Mouse (Mus musculus) heart, embryonic 15.5 days (tissue): ENCODE results near the gene Gemin5. TPM values are rescaled to one million over a fixed set of nuclear protein-coding genes. Genes with fewer than 3 reads are reported as not detected.
"Not testable (repeated sequence)": the region's sequence is repeated elsewhere in the genome, so short reads cannot be mapped to it uniquely, and the experiment has no call there.

Source experiments
- ATAC-seq: fragments of 200-750 bp; cut with Nextera tagmentation; replicated peaks from 2 replicates; pipeline ENCODE4 v1.8.0; 2017; ENCODE audit warnings: low read depth, moderate TSS enrichment; ENCODE audit not compliant: insufficient number of reproducible peaks, insufficient read depth, low FRiP score
- H3K27ac ChIP-seq: fragments of 300-500 bp; sonication (generic); 2 replicates; pipeline ENCODE4 v1.5.1; 2015; ENCODE audit warnings: mild to moderate bottlenecking, inconsistent platforms
- H3K27me3 ChIP-seq: fragments of 300-500 bp; sonication (generic); 2 replicates; pipeline ENCODE4 v1.6.1; 2015; ENCODE audit warnings: inconsistent platforms
- H3K36me3 ChIP-seq: fragments of 300-500 bp; sonication (generic); 2 replicates; pipeline ENCODE4 v1.6.1; 2015; ENCODE audit warnings: mild to moderate bottlenecking, inconsistent platforms
- H3K4me1 ChIP-seq: fragments of 300-500 bp; sonication (generic); replicated peaks from 2 replicates; pipeline ENCODE4 v1.6.1; 2015; ENCODE audit warnings: inconsistent platforms
- H3K4me2 ChIP-seq: fragments of 300-500 bp; sonication (generic); 2 replicates; pipeline ENCODE4 v1.6.1; 2015; ENCODE audit warnings: inconsistent platforms, mild to moderate bottlenecking, moderate library complexity
- H3K4me3 ChIP-seq: fragments of 300-500 bp; sonication (generic); 2 replicates; pipeline ENCODE4 v1.5.1; 2015; ENCODE audit warnings: mild to moderate bottlenecking, inconsistent platforms
- H3K9ac ChIP-seq: fragments of 300-500 bp; sonication (generic); 2 replicates; pipeline ENCODE4 v1.6.1; 2015; ENCODE audit warnings: mild to moderate bottlenecking, inconsistent platforms
- H3K9me3 ChIP-seq: fragments of 300-500 bp; sonication (generic); replicated peaks from 2 replicates; pipeline ENCODE4 v1.6.1; 2016; ENCODE audit warnings: inconsistent platforms
- WGBS: fragments of 180-500 bp; shearing (Covaris S2); methylation state at CpG from one replicate; pipeline ENCODE4 v1.1.7; 2015; ENCODE audit warnings: mixed read lengths; 5-methylcytosine and 5-hydroxymethylcytosine counted together
- polyA plus RNA-seq: library from polyadenylated mRNA; unstranded; fragments of >200 nt; fragmentation: Nextera tagmentation; extraction: Ambion mirVana; gene quantifications from 2 replicates; pipeline ENCODE4 v1.2.1, GENCODE M21; 2015

Gene Gemin5
- 9.6 and 13.3 TPM in 2 replicates for polyA plus RNA-seq

DNA sequence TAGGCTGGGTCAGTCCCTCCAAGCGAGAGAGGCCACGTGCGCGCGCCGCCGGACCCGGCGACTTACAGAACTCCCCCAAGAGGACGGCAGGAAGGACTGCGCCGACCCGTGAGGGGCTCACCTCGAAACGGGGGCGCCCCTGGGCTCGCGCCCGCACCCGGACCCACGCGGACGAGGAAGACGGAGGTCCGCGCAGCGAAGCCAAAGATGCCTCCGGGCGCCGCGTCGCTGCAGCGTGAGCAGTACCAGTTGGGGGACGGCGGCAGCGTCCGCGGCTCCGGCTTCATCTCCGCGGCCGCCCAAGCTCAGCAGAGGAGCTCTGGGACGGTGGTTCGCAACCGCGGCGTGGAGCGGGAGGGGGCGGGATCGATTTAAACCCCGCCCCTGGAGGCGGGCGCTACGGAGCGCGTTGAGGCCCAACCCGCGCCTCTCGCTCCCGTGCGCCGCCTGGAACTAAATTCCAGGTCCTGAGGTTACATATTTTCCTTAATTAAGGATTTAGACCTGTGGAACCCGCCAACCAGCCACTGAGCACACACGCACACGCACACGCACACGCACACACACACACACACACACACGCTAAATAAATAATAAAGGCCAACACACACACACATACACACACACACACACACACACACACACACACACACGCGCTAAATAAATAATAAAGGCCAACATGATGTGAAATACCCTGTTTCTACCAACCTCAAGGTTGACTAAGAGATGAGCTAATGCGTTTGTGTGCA is at the start of gene Gemin5:
Gemin5 (minus strand) TSS at position 373 of the 749 bp plus-strand sequence.
- Histone ChIP-seq H3K36me3 (peaks cover 34% of the 10 kb centered on the region), H3K9ac (peak within 1 kb of the TSS; percentile 73), H3K4me1 (peaks cover 22% of the 10 kb centered on the region), H3K4me2 (peak within 1 kb of the TSS; percentile 91), H3K4me3 (peak within 1 kb of the TSS; percentile 88), H3K27me3 (no peaks in the 10 kb centered on the region), H3K9me3 (no peaks in the 10 kb centered on the region), H3K27ac (peak within 1 kb of the TSS; percentile 74)
- 2% methylated on average over 65 of the region's 71 CpGs for WGBS
- peak; percentile 82 for ATAC-seq

- 78% methylated on average over 6 of the region's 6 CpGs for WGBS
- peaks cover 8% of the 10 kb centered on the region; the same call in 1 of the 2 replicates for H3K4me1 ChIP-seq
- no peaks in the 10 kb centered on the region for H3K9me3 ChIP-seq
- H3K4me2 ChIP-seq: no peak overlapping the region
- H3K27ac ChIP-seq: no peak overlapping the region
- no peak overlapping the region for H3K4me3 ChIP-seq
- no peak overlapping the region for H3K9ac ChIP-seq
- H3K36me3 ChIP-seq: no peaks in the 10 kb centered on the region
- H3K27me3 ChIP-seq: no peaks in the 10 kb centered on the region
- ATAC-seq: no peak
Measured at GRCm38 (mm10) chr11:58216823-58217222, 48.5 kb upstream of the Gemin5 start.

DNA sequence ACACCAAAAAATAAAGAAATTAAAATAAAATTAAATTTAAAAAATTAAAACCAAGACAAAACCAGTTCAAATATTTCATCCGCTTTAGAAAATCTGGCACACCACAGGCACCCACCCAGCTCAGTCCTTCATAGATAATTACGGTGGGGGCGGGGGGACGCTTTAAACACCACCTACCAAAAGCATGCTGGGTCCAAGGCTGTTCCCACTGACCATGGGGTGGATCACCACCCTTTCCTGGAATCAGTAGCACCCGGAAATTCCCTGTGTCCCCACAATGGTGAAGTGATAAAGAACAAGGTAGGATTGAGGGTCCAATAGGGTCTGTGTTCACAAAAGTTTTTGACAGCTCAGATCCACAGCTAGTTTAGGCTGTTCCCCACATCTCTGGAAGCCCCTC is 47.5 kb upstream of the Gemin5 start:
- no peaks in the 10 kb centered on the region for H3K9me3 ChIP-seq
- no peak overlapping the region for H3K9ac ChIP-seq
- H3K4me3 ChIP-seq: peak overlapping the region; percentile 53; the same call in 1 of the 2 replicates
- no peak for ATAC-seq
- H3K4me1 ChIP-seq: peaks cover 18% of the 10 kb centered on the region
- H3K27ac ChIP-seq: no peak overlapping the region
- H3K4me2 ChIP-seq: peak overlapping the region; percentile 64; the same call in 1 of the 2 replicates
- H3K36me3 ChIP-seq: no peaks in the 10 kb centered on the region
- 72% methylated on average over 5 of the region's 5 CpGs for WGBS
- no peaks in the 10 kb centered on the region for H3K27me3 ChIP-seq

- 2% methylated on average over 2 of the region's 3 CpGs for WGBS
- Histone ChIP-seq H3K9ac (peak overlapping the region; percentile 42; the same call in 1 of the 2 replicates), H3K27ac (peak overlapping the region; percentile 28; the same call in 1 of the 2 replicates), H3K4me2 (peak overlapping the region; percentile 64), H3K4me1 (peaks cover 18% of the 10 kb centered on the region), H3K4me3 (peak overlapping the region; percentile 53)
- H3K9me3 ChIP-seq, ATAC-seq, H3K36me3 ChIP-seq, H3K27me3 ChIP-seq: not testable (repeated sequence)
Measured at GRCm38 (mm10) chr11:58215049-58215430, 46.7 kb upstream of the Gemin5 start.

DNA sequence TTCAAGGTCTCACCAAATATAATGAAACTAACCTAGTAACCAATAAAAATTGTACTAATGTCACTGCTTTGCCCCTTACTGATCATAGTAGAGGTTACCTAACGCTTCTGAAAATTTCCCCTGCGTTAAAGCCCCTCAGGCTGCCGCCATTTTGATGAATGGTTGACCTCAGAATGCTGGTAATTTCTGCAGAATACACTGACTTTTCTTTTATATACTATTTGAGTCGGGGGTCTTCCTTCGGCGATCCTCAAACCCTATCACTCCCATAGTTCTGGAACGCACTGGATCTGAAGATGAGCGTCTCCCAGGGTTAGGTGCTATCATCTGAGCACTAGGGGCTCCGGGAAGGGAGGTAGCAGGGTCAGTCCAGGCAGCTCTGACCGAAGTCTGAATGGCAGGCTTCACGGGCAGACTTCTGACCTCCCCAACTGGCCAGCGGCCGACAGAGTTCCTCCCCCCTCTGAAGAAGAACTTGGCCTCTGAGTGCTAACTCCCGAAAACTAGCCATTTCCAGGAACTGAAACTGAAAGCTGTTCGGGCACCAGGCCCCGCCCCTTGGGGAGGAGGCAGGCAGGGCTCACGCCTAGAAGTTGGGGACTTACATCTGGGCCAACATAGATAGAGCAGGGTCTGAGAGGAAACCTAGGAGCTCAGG is 46.2 kb upstream of the Gemin5 start:
- peak overlapping the region; percentile 53 for H3K4me3 ChIP-seq
- H3K27me3 ChIP-seq: no peaks in the 10 kb centered on the region
- 0 out of 2 replicates have a peak overlapping the region, but pooled peaks have one; percentile 28 for H3K27ac ChIP-seq
- H3K36me3 ChIP-seq: no peaks in the 10 kb centered on the region
- 23% methylated on average over 17 of the region's 17 CpGs for WGBS
- peak; percentile 85 for ATAC-seq
- peak overlapping the region; percentile 42 for H3K9ac ChIP-seq
- H3K4me2 ChIP-seq: peak overlapping the region; percentile 64
- no peaks in the 10 kb centered on the region for H3K9me3 ChIP-seq
- H3K4me1 ChIP-seq: peaks cover 18% of the 10 kb centered on the region

DNA sequence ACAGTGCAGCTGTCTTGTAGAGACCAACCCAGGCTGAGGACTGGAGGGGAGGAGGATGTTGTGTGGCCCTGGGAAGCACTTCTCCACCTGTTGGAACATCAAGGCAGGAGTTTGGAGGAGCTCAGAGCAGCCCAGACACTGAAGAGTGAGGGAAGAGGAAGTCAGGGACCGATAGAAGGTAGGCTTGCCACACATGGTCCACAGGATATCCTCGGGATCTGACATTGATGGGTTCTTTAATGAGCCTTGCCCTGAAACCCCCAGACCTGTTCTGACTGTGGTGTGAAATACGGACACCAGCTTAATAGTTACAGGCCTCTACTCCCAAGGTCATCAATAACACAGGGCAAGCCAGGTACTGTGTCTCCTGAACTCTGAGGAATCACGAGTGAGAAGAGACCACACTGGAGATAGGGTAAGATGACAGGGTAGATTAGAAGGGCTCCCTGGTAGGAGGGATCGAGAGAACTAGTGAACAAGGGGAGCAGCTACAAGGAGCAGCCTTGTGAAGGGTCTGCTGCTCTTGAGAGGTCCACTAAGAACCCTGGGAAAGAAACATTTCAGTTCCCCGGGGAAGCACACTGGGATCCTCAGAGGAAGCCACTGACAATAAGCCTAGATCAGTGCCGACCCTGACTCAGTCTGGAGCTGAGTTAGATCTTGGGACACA is 45.5 kb upstream of the Gemin5 start:
- Histone ChIP-seq H3K9me3 (no peaks in the 10 kb centered on the region), H3K4me1 (peaks cover 18% of the 10 kb centered on the region), H3K9ac (no peak overlapping the region), H3K4me3 (peak overlapping the region; percentile 53), H3K27me3 (no peaks in the 10 kb centered on the region), H3K36me3 (no peaks in the 10 kb centered on the region), H3K4me2 (peak overlapping the region; percentile 64), H3K27ac (no peak overlapping the region)
- ATAC-seq: no peak
- WGBS: 81% methylated on average over 7 of the region's 7 CpGs

DNA sequence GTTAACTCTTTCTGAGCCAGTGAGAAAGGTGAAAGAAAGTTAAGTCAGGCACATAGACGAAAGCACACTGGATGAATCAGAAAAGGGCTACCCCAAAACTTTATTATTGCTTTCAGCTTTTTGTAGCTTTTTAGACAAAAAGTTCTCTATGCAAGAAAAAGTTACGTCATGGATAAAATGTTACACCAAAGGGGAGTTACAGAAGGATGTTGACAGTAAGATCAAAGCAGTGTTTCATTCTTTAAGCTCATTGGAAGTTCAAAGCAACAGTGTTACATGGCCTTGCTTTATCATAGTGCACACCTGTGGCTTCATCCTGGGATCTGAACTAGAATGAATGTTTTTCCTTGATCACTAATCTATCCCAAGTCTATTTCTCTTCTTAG is 43.3 kb upstream of the Gemin5 start:
- Histone ChIP-seq H3K4me2 (no peak overlapping the region), H3K9ac (no peak overlapping the region), H3K27ac (no peak overlapping the region), H3K27me3 (no peaks in the 10 kb centered on the region), H3K9me3 (no peaks in the 10 kb centered on the region), H3K4me3 (no peak overlapping the region), H3K36me3 (no peaks in the 10 kb centered on the region), H3K4me1 (peaks cover 18% of the 10 kb centered on the region)
- ATAC-seq: no peak
- WGBS: 41% methylated on average over 2 of the region's 2 CpGs

DNA sequence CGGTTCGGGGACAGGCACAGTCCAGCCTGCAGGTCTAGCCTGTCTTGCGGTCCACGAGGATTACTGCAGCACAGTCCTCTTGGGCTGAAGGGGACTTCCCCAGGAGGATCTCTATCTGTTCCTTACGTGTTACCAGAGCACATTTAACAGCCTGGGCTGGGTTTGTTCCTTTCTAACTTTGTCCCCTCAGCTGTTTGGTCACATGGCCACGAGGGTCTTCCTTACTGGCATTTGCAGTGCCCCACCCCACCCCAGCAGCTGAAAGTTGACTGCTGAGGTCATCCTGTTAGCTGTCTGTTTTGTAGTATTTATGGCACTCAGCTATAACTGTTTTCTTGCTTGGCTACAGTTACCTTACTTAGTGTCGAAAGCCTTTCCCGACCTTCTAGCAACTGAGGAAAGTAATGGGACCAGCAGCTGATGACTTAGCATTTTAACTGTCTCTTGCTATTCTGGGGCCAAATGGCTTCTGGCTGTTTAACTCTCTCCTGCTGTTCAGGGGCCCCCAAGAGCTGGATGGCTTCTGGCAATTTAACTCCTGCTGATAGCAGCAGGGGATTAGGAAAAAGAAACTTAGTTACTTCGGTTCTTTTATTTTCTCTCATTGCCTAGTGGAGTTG is 42.8 kb upstream of the Gemin5 start:
- no peak for ATAC-seq
- H3K36me3 ChIP-seq: no peaks in the 10 kb centered on the region
- no peaks in the 10 kb centered on the region for H3K27me3 ChIP-seq
- H3K27ac ChIP-seq: peak overlapping the region; percentile 21
- no peak overlapping the region for H3K4me2 ChIP-seq
- peaks cover 18% of the 10 kb centered on the region for H3K4me1 ChIP-seq
- H3K4me3 ChIP-seq: no peak overlapping the region
- 20% methylated on average over 9 of the region's 9 CpGs for WGBS
- no peak overlapping the region for H3K9ac ChIP-seq
- H3K9me3 ChIP-seq: no peaks in the 10 kb centered on the region

GRCm38 (mm10) chr11:58210321-58210886 is 42.1 kb upstream of the Gemin5 start:
- Histone ChIP-seq H3K9ac (no peak overlapping the region), H3K4me2 (no peak overlapping the region), H3K4me3 (no peak overlapping the region), H3K27me3 (no peaks in the 10 kb centered on the region), H3K9me3 (no peaks in the 10 kb centered on the region), H3K4me1 (peaks cover 17% of the 10 kb centered on the region), H3K27ac (peak overlapping the region; percentile 21; the same call in 1 of the 2 replicates), H3K36me3 (no peaks in the 10 kb centered on the region)
- 87% methylated on average over 1 of the region's 1 CpGs for WGBS
- ATAC-seq: no peak

- WGBS: 78% methylated on average over 12 of the region's 12 CpGs
- Histone ChIP-seq H3K36me3 (no peaks in the 10 kb centered on the region), H3K9ac (no peak overlapping the region), H3K9me3 (no peaks in the 10 kb centered on the region), H3K4me1 (peaks cover 20% of the 10 kb centered on the region), H3K4me2 (no peak overlapping the region), H3K4me3 (no peak overlapping the region), H3K27me3 (no peaks in the 10 kb centered on the region), H3K27ac (no peak overlapping the region)
- no peak for ATAC-seq
Measured at GRCm38 (mm10) chr11:58201052-58201451, 32.7 kb upstream of the Gemin5 start.

- 86% methylated on average over 4 of the region's 4 CpGs for WGBS
- Histone ChIP-seq H3K27me3 (no peaks in the 10 kb centered on the region), H3K4me1 (peaks cover 20% of the 10 kb centered on the region), H3K9ac (no peak overlapping the region), H3K9me3 (no peaks in the 10 kb centered on the region), H3K27ac (no peak overlapping the region), H3K36me3 (no peaks in the 10 kb centered on the region), H3K4me2 (peak overlapping the region; percentile 70), H3K4me3 (peak overlapping the region; percentile 78; the same call in 1 of the 2 replicates)
- no peak for ATAC-seq
Measured at GRCm38 (mm10) chr11:58200226-58200625, 31.9 kb upstream of the Gemin5 start.
